Mouse (Mus musculus) spleen, adult 2 months (tissue): ENCODE data around the gene Adam22.

Source experiments
- CTCF ChIP-seq: fragments of 200-500 bp; IDR thresholded peaks from 2 replicates; pipeline ENCODE4 v1.5.1; 2011; ENCODE audit warnings: mild to moderate bottlenecking, inconsistent platforms; ENCODE audit not compliant: insufficient read depth, insufficient read length, insufficient replicate concordance; ENCODE audit errors: extremely low read depth
- POLR2A ChIP-seq: fragments of 200-500 bp; IDR thresholded peaks from 2 replicates; pipeline ENCODE4 v1.6.1; 2011; ENCODE audit warnings: low read depth, low read length, inconsistent platforms

GRCm38 (mm10) chr5:8293287-8293686 is 74.7 kb downstream of the Adam22 start:
- TF ChIP-seq CTCF (no peak), POLR2A (no peak)
